Mouse (Mus musculus) midbrain, postnatal 0 days (tissue): Measurements from ENCODE around the gene Runx1. TPM values are rescaled to one million over a fixed set of nuclear protein-coding genes. Genes with fewer than 3 reads are reported as not detected.

Source experiments
- ATAC-seq: fragments of 200-750 bp; cut with Nextera tagmentation; 2 replicates; pipeline ENCODE4 v1.8.0; 2017; ENCODE audit warnings: moderate number of reproducible peaks, mild to moderate bottlenecking, moderate TSS enrichment, moderate library complexity; ENCODE audit not compliant: low FRiP score
- DNase-seq: peaks from one replicate; pipeline ENCODE4 v3.0.0-alpha.2; 2015; ENCODE audit warnings: low spot score
- H3K27ac ChIP-seq: fragments of 300-500 bp; sonication (generic); 2 replicates; pipeline ENCODE4 v1.5.1; 2014; ENCODE audit warnings: low read depth, mild to moderate bottlenecking, low read length, mixed read lengths
- H3K27me3 ChIP-seq: fragments of 300-500 bp; sonication (generic); 2 replicates; pipeline ENCODE4 v1.6.1; 2014; ENCODE audit warnings: low read length, control low read depth, mixed read lengths; ENCODE audit not compliant: insufficient read depth
- H3K36me3 ChIP-seq: fragments of 300-500 bp; sonication (generic); 2 replicates; pipeline ENCODE4 v1.6.1; 2014; ENCODE audit warnings: low read length, control low read depth, mixed read lengths; ENCODE audit not compliant: insufficient read depth
- H3K4me1 ChIP-seq: fragments of 300-500 bp; sonication (generic); 2 replicates; pipeline ENCODE4 v1.6.1; 2014; ENCODE audit warnings: mild to moderate bottlenecking, control low read depth, antibody characterized with exemption, low read length, mixed read lengths; ENCODE audit not compliant: insufficient read depth
- H3K4me2 ChIP-seq: fragments of 300-500 bp; sonication (generic); 2 replicates; pipeline ENCODE4 v1.6.1; 2014; ENCODE audit warnings: low read depth, mild to moderate bottlenecking, low read length, mixed read lengths; ENCODE audit not compliant: poor library complexity, severe bottlenecking
- H3K4me3 ChIP-seq: fragments of 300-500 bp; sonication (generic); 2 replicates; pipeline ENCODE4 v1.5.1; 2014; ENCODE audit warnings: low read depth, mild to moderate bottlenecking, low read length, moderate library complexity
- H3K9ac ChIP-seq: fragments of 300-500 bp; sonication (generic); replicated peaks from 2 replicates; pipeline ENCODE4 v1.6.1; 2014; ENCODE audit warnings: mild to moderate bottlenecking, low read length, moderate library complexity, mixed read lengths; ENCODE audit not compliant: poor library complexity, severe bottlenecking
- H3K9me3 ChIP-seq: fragments of 300-500 bp; sonication (generic); 2 replicates; pipeline ENCODE4 v1.6.1; 2016; ENCODE audit warnings: low read length, control low read depth
- CTCF ChIP-seq: IDR thresholded peaks from 2 replicates; pipeline ENCODE4 v1.5.1; 2016; ENCODE audit warnings: antibody characterized with exemption, mild to moderate bottlenecking
- WGBS: fragments of 180-500 bp; shearing (Covaris S2); extraction: QIAGEN DNeasy Blood & Tissue Kit; methylation state at CpG from one replicate; pipeline ENCODE4 v1.1.7; 2014; 5-methylcytosine and 5-hydroxymethylcytosine counted together
- polyA plus RNA-seq: library from polyadenylated mRNA; unstranded; fragments of >200 nt; fragmentation: Nextera tagmentation; extraction: Ambion mirVana; gene quantifications from 2 replicates; pipeline ENCODE4 v1.2.1, GENCODE M21; 2015
- total RNA-seq: library from RNA; depleted of rRNA; stranded (reverse); fragments of >200 nt; gene quantifications from 2 replicates; pipeline ENCODE4 v1.2.3, GENCODE M21; 2014

The Runx1 gene
- total and polyA plus RNA-seq, 2 experiments from 2014 or later, result 0.64 to 2.0 TPM

DNA sequence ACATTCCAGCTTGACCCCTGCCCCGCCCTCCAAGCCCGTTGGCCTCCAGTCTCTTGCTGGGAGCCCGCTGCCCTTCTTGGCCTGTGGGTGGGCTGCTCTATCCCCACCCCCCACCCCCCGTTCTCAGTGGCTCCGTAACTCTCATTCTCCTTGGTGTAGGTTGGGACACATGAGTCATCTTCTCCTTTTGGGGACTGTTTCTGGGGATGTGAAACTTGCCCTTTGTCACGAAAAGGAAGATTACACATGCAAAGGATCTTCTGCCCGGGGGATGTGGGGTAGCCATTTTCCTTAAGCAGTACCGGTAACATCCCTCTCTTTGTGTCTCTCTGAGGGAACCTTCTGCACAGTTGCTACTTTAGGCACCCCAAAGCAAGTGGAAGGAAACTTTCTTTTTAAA is 150.3 kb downstream of the Runx1 start:
- Histone ChIP-seq H3K9me3 (no peaks in the 10 kb centered on the region), H3K4me3 (no peak overlapping the region), H3K27ac (no peak overlapping the region), H3K36me3 (no peaks in the 10 kb centered on the region), H3K27me3 (no peaks in the 10 kb centered on the region), H3K4me1 (no peaks in the 10 kb centered on the region), H3K9ac (no peak overlapping the region), H3K4me2 (no peak overlapping the region)
- no peak for TF ChIP-seq CTCF
- 55% methylated on average over 8 of the region's 8 CpGs for WGBS
- ATAC-seq (no peak), DNase-seq (no peak)

- WGBS, result 81% methylated on average over 11 of the region's 11 CpGs
- H3K4me1 ChIP-seq, result no peaks in the 10 kb centered on the region
- H3K27ac ChIP-seq, result no peak overlapping the region
- ATAC-seq (no peak), DNase-seq (no peak)
- no peaks in the 10 kb centered on the region for H3K27me3 ChIP-seq
- H3K4me3 ChIP-seq, result no peak overlapping the region
- H3K4me2 ChIP-seq, result no peak overlapping the region
- H3K9ac ChIP-seq, result no peak overlapping the region
- no peaks in the 10 kb centered on the region for H3K36me3 ChIP-seq
- no peak for TF ChIP-seq CTCF
- H3K9me3 ChIP-seq, result no peaks in the 10 kb centered on the region
Observed at GRCm38 (mm10) chr16:92674916-92675450, 151.0 kb downstream of the Runx1 start.

DNA sequence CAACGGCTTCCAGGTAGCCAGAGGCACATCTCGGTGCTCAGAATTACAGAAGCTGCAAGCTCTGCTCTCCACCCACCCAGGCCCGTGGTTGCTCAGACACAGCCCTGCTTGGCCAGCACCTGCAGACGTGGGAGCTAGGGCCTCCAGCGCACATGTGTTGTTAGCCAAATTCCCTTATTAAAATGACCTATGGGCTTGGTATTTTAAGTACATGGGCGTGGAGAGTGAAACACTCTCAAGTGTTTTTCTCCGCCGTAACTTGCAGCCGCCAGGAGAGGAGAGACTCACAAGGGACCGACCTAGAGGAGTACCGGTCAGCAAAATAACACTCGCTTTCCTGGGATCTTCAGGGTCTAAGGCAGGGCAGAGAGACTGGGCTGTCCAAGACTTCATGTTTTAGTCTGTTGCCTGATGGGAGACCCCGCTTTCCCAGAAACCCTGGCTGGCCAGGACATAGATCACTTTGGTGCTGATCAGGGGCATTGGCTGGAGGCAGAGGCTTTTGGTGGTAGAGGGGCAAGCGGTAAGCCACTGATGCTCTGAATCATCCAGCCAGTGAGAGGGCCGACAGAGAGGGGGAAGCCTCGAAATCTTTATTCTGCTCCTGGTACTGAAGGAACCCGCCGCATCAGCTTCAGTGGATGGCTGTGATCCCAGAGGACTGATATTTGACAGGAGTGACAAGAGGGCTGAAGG is 151.7 kb downstream of the Runx1 start:
- H3K27ac ChIP-seq, result no peak overlapping the region
- H3K27me3 ChIP-seq, result no peaks in the 10 kb centered on the region
- no peaks in the 10 kb centered on the region for H3K9me3 ChIP-seq
- H3K9ac ChIP-seq, result no peak overlapping the region
- no peak overlapping the region for H3K4me2 ChIP-seq
- H3K36me3 ChIP-seq, result no peaks in the 10 kb centered on the region
- WGBS, result 85% methylated on average over 18 of the region's 18 CpGs
- no peaks in the 10 kb centered on the region for H3K4me1 ChIP-seq
- TF ChIP-seq CTCF, result no peak
- ATAC-seq (no peak), DNase-seq (no peak)
- H3K4me3 ChIP-seq, result no peak overlapping the region

DNA sequence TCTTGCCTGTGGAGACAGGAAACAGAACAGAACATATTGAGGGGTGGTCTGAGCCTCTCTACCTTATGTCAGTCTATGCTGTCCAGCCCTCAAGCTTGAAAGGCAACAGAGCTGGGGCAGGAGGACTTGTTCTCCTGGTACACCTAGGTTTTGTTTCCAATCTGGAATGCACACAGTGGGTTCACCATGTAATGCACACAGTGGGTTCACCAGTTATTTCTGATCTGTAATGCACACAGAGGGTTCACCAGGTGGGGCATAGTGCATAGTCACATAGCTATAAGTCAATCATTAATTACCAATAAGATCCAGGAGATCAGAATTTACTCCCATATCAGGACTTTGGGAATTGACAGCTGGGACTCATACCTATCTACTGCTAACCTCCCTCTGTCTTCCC is 157.1 kb downstream of the Runx1 start:
- H3K27me3 ChIP-seq, result no peaks in the 10 kb centered on the region
- no peak overlapping the region for H3K27ac ChIP-seq
- no peak overlapping the region for H3K9ac ChIP-seq
- ATAC-seq (no peak), DNase-seq (no peak)
- H3K4me3 ChIP-seq, result no peak overlapping the region
- H3K4me1 ChIP-seq, result no peaks in the 10 kb centered on the region
- no peaks in the 10 kb centered on the region for H3K9me3 ChIP-seq
- no peak for TF ChIP-seq CTCF
- no peaks in the 10 kb centered on the region for H3K36me3 ChIP-seq
- H3K4me2 ChIP-seq, result no peak overlapping the region

DNA sequence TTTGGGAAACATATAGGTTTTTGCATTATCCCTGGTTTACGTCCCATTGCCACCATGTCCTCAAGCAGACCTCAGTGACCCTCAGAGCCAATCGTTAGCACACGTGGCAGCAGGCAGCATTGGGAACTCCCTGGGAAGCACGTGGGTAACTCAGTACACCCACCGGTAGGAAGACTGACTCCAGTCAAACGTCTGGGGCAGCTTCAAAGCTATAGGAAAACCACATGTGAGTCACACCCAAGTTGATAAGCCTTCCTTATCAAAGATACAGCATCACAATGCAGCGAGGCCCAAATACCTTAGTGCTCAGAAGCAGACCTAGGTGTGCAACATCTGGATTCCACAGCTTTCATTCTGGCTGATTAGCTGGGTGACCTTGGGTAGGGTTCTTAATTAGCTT is 164.2 kb downstream of the Runx1 start:
- H3K4me1 ChIP-seq, result no peaks in the 10 kb centered on the region
- TF ChIP-seq CTCF, result no peak
- H3K4me3 ChIP-seq, result no peak overlapping the region
- 85% methylated on average over 7 of the region's 7 CpGs for WGBS
- H3K9me3 ChIP-seq, result no peaks in the 10 kb centered on the region
- no peaks in the 10 kb centered on the region for H3K27me3 ChIP-seq
- no peak overlapping the region for H3K27ac ChIP-seq
- H3K4me2 ChIP-seq, result no peak overlapping the region
- H3K9ac ChIP-seq, result no peak overlapping the region
- ATAC-seq (no peak), DNase-seq (no peak)
- H3K36me3 ChIP-seq, result no peaks in the 10 kb centered on the region

GRCm38 (mm10) chr16:92656750-92657149 is 169.2 kb downstream of the Runx1 start:
- Histone ChIP-seq H3K4me3 (no peak overlapping the region), H3K36me3 (no peaks in the 10 kb centered on the region), H3K27me3 (no peaks in the 10 kb centered on the region), H3K9me3 (no peaks in the 10 kb centered on the region), H3K9ac (no peak overlapping the region), H3K4me2 (no peak overlapping the region), H3K27ac (no peak overlapping the region), H3K4me1 (no peaks in the 10 kb centered on the region)
- 98% methylated on average over 5 of the region's 5 CpGs for WGBS
- TF ChIP-seq CTCF, result no peak
- DNase-seq (no peak), ATAC-seq (no peak)
